Mouse (Mus musculus): ENCODE data around the gene Psmb9. TPM values are rescaled to one million over a fixed set of nuclear protein-coding genes. Genes with fewer than 3 reads are reported as not detected.
"Not testable (repeated sequence)": the region's sequence is repeated elsewhere in the genome, so short reads cannot be mapped to it uniquely, and the experiment has no call there.

Gene Psmb9
- polyA plus RNA-seq, 1 experiment from 2014 or later, result 32.2 TPM

- not testable (repeated sequence) for H3K27me3 ChIP-seq (ENCODE audit: control insufficient read depth, insufficient read depth, low read length); H3K4me3 ChIP-seq (ENCODE audit: low read length); H3K27ac ChIP-seq (ENCODE audit: low read length); H3K4me1 ChIP-seq (ENCODE audit: control insufficient read depth, insufficient read depth, low read length); H3K4me2 ChIP-seq (ENCODE audit: low read depth, low read length); H3K36me3 ChIP-seq (ENCODE audit: control insufficient read depth, insufficient read depth); H3K9ac ChIP-seq (ENCODE audit: low read length); ATAC-seq (replicated peaks; ENCODE audit: extremely low read depth, insufficient read depth, low FRiP score); H3K9me3 ChIP-seq (replicated peaks; ENCODE audit: control insufficient read depth, low read length)
- 83% methylated on average over 3 of the region's 7 CpGs for WGBS
Observed at GRCm38 (mm10) chr17:34219801-34220200, 32.2 kb upstream of the Psmb9 start.

- not testable (repeated sequence) for H3K27ac ChIP-seq (ENCODE audit: low read length); H3K36me3 ChIP-seq (ENCODE audit: control insufficient read depth, insufficient read depth); H3K9me3 ChIP-seq (replicated peaks; ENCODE audit: control insufficient read depth, low read length); H3K9ac ChIP-seq (ENCODE audit: low read length); H3K4me1 ChIP-seq (ENCODE audit: control insufficient read depth, insufficient read depth, low read length); H3K4me2 ChIP-seq (ENCODE audit: low read depth, low read length); H3K4me3 ChIP-seq (ENCODE audit: low read length); H3K27me3 ChIP-seq (ENCODE audit: control insufficient read depth, insufficient read depth, low read length); ATAC-seq (replicated peaks; ENCODE audit: extremely low read depth, insufficient read depth, low FRiP score)
- WGBS, result 87% methylated on average over 7 of the region's 11 CpGs
Observed at GRCm38 (mm10) chr17:34219096-34219495, 31.5 kb upstream of the Psmb9 start.

- H3K4me2 ChIP-seq (ENCODE audit: low read depth, low read length), result no peak overlapping the region
- H3K4me1 ChIP-seq (ENCODE audit: control insufficient read depth, insufficient read depth, low read length), result no peaks in the 10 kb centered on the region
- peaks cover 13% of the 10 kb centered on the region for H3K27me3 ChIP-seq (ENCODE audit: control insufficient read depth, insufficient read depth, low read length)
- no peaks in the 10 kb centered on the region; the same call in 1 of the 2 replicates for H3K9me3 ChIP-seq (replicated peaks; ENCODE audit: control insufficient read depth, low read length)
- no peak overlapping the region for H3K9ac ChIP-seq (ENCODE audit: low read length)
- no peaks in the 10 kb centered on the region for H3K36me3 ChIP-seq (ENCODE audit: control insufficient read depth, insufficient read depth)
- peak; percentile 28; the same call in 1 of the 2 replicates for ATAC-seq (replicated peaks; ENCODE audit: extremely low read depth, insufficient read depth, low FRiP score)
- H3K4me3 ChIP-seq (ENCODE audit: low read length), result no peak overlapping the region
- H3K27ac ChIP-seq (ENCODE audit: low read length), result no peak overlapping the region
- WGBS, result 68% methylated on average over 11 of the region's 11 CpGs
Observed at GRCm38 (mm10) chr17:34218675-34219074, 31.1 kb upstream of the Psmb9 start.

- peaks cover 15% of the 10 kb centered on the region for H3K27me3 ChIP-seq (ENCODE audit: control insufficient read depth, insufficient read depth, low read length)
- H3K4me2 ChIP-seq (ENCODE audit: low read depth, low read length), result no peak overlapping the region
- no peak for ATAC-seq (replicated peaks; ENCODE audit: extremely low read depth, insufficient read depth, low FRiP score)
- WGBS, result 83% methylated on average over 5 of the region's 5 CpGs
- H3K36me3 ChIP-seq (ENCODE audit: control insufficient read depth, insufficient read depth), result no peaks in the 10 kb centered on the region
- no peaks in the 10 kb centered on the region; the same call in 1 of the 2 replicates for H3K9me3 ChIP-seq (replicated peaks; ENCODE audit: control insufficient read depth, low read length)
- H3K9ac ChIP-seq (ENCODE audit: low read length), result no peak overlapping the region
- no peak overlapping the region for H3K27ac ChIP-seq (ENCODE audit: low read length)
- no peak overlapping the region for H3K4me3 ChIP-seq (ENCODE audit: low read length)
- no peaks in the 10 kb centered on the region for H3K4me1 ChIP-seq (ENCODE audit: control insufficient read depth, insufficient read depth, low read length)
Observed at GRCm38 (mm10) chr17:34217986-34218385, 30.4 kb upstream of the Psmb9 start.

GRCm38 (mm10) chr17:34217216-34217928, 29.8 kb upstream of the Psmb9 start:
- no peaks in the 10 kb centered on the region; the same call in 1 of the 2 replicates for H3K9me3 ChIP-seq (replicated peaks; ENCODE audit: control insufficient read depth, low read length)
- H3K4me1 ChIP-seq (ENCODE audit: control insufficient read depth, insufficient read depth, low read length), result no peaks in the 10 kb centered on the region
- peaks cover 21% of the 10 kb centered on the region for H3K27me3 ChIP-seq (ENCODE audit: control insufficient read depth, insufficient read depth, low read length)
- WGBS, result 84% methylated on average over 8 of the region's 8 CpGs
- H3K36me3 ChIP-seq (ENCODE audit: control insufficient read depth, insufficient read depth), result no peaks in the 10 kb centered on the region
- ATAC-seq (replicated peaks; ENCODE audit: extremely low read depth, insufficient read depth, low FRiP score), result no peak
- no peak overlapping the region for H3K9ac ChIP-seq (ENCODE audit: low read length)
- no peak overlapping the region for H3K4me2 ChIP-seq (ENCODE audit: low read depth, low read length)
- no peak overlapping the region for H3K4me3 ChIP-seq (ENCODE audit: low read length)
- H3K27ac ChIP-seq (ENCODE audit: low read length), result no peak overlapping the region

GRCm38 (mm10) chr17:34215176-34215575, 27.6 kb upstream of the Psmb9 start:
- Histone ChIP-seq H3K36me3 (ENCODE audit: control insufficient read depth, insufficient read depth) (no peaks in the 10 kb centered on the region), H3K27me3 (ENCODE audit: control insufficient read depth, insufficient read depth, low read length) (peaks cover 30% of the 10 kb centered on the region), H3K27ac (ENCODE audit: low read length) (no peak overlapping the region), H3K4me3 (ENCODE audit: low read length) (no peak overlapping the region), H3K4me2 (ENCODE audit: low read depth, low read length) (no peak overlapping the region), H3K4me1 (ENCODE audit: control insufficient read depth, insufficient read depth, low read length) (no peaks in the 10 kb centered on the region), H3K9me3 (replicated peaks; ENCODE audit: control insufficient read depth, low read length) (no peaks in the 10 kb centered on the region; the same call in 1 of the 2 replicates), H3K9ac (ENCODE audit: low read length) (no peak overlapping the region)
- ATAC-seq (replicated peaks; ENCODE audit: extremely low read depth, insufficient read depth, low FRiP score), result no peak
- WGBS, result 80% methylated on average over 12 of the region's 12 CpGs

DNA sequence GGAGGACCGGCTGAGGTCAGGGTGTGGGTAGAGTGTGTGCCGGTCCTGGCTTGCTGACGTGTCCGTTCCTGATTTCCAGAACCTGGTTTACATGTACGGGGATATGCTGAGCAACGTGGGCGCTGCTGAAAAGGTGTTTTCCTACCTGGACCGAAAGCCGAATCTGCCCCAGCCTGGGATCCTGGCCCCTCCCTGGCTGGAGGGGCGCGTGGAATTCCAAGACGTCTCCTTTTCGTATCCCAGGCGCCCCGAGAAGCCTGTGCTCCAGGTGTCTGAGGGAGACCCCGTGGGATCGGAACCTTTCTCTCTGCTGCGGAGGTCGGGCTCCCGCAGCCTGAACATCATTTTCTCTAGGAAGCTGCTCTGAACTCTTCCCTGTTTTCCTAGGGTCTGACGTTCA, 26.4 kb upstream of the Psmb9 start:
- peaks cover 30% of the 10 kb centered on the region for H3K27me3 ChIP-seq (ENCODE audit: control insufficient read depth, insufficient read depth, low read length)
- H3K27ac ChIP-seq (ENCODE audit: low read length), result no peak overlapping the region
- H3K4me2 ChIP-seq (ENCODE audit: low read depth, low read length), result no peak overlapping the region
- WGBS, result 47% methylated on average over 21 of the region's 21 CpGs
- peaks cover 6% of the 10 kb centered on the region for H3K9me3 ChIP-seq (replicated peaks; ENCODE audit: control insufficient read depth, low read length)
- H3K36me3 ChIP-seq (ENCODE audit: control insufficient read depth, insufficient read depth), result 0 out of 2 replicates have a peak, but pooled peaks cover 4% of the 10 kb centered on the region
- no peak for ATAC-seq (replicated peaks; ENCODE audit: extremely low read depth, insufficient read depth, low FRiP score)
- H3K4me3 ChIP-seq (ENCODE audit: low read length), result no peak overlapping the region
- H3K4me1 ChIP-seq (ENCODE audit: control insufficient read depth, insufficient read depth, low read length), result no peaks in the 10 kb centered on the region
- no peak overlapping the region for H3K9ac ChIP-seq (ENCODE audit: low read length)

DNA sequence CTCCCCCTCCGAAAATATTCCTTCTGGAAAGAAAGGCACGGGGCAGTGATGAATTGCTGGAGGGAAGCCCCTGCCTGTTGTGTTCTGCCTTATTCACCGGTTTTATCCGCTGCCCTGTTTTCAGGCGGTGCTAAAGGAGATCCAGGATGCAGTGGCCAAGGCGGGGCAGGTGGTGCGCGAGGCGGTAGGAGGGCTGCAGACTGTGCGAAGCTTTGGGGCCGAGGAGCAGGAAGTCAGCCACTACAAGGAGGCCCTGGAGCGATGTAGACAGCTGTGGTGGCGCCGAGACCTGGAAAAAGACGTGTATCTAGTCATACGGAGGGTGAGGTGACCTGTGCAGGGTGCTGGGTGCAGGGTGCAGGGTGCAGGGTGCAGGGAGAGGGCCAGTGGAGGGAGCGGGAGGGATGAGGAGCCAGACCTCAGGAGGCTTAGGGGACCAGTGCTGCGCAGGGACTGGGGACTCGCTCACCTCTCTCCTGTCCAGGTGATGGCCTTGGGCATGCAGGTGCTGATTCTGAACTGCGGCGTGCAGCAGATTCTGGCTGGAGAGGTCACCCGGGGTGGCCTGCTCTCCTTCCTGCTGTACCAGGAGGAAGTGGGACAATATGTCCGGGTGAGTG, 24.3 kb upstream of the Psmb9 start:
- peak overlapping the region; percentile 7; the same call in 1 of the 2 replicates for H3K27ac ChIP-seq (ENCODE audit: low read length)
- no peaks in the 10 kb centered on the region for H3K4me1 ChIP-seq (ENCODE audit: control insufficient read depth, insufficient read depth, low read length)
- H3K9me3 ChIP-seq (replicated peaks; ENCODE audit: control insufficient read depth, low read length), result peaks cover 6% of the 10 kb centered on the region
- H3K27me3 ChIP-seq (ENCODE audit: control insufficient read depth, insufficient read depth, low read length), result peaks cover 30% of the 10 kb centered on the region
- H3K4me2 ChIP-seq (ENCODE audit: low read depth, low read length), result peak overlapping the region; percentile 34
- H3K4me3 ChIP-seq (ENCODE audit: low read length), result peak overlapping the region; percentile 18; the same call in 1 of the 2 replicates
- H3K36me3 ChIP-seq (ENCODE audit: control insufficient read depth, insufficient read depth), result 0 out of 2 replicates have a peak, but pooled peaks cover 4% of the 10 kb centered on the region
- no peak overlapping the region; the same call in 1 of the 2 replicates for H3K9ac ChIP-seq (ENCODE audit: low read length)
- no peak; the same call in 1 of the 2 replicates for ATAC-seq (replicated peaks; ENCODE audit: extremely low read depth, insufficient read depth, low FRiP score)
- 22% methylated on average over 23 of the region's 23 CpGs for WGBS

- peak overlapping the region; percentile 57; the same call in 1 of the 2 replicates for H3K27ac ChIP-seq (ENCODE audit: low read length)
- 0 out of 2 replicates have a peak, but pooled peaks cover 4% of the 10 kb centered on the region for H3K36me3 ChIP-seq (ENCODE audit: control insufficient read depth, insufficient read depth)
- no peak overlapping the region for H3K4me2 ChIP-seq (ENCODE audit: low read depth, low read length)
- 0 out of 2 replicates have a peak, but pooled peaks have one; percentile 46 for ATAC-seq (replicated peaks; ENCODE audit: extremely low read depth, insufficient read depth, low FRiP score)
- H3K4me1 ChIP-seq (ENCODE audit: control insufficient read depth, insufficient read depth, low read length), result no peaks in the 10 kb centered on the region; the same call in 1 of the 2 replicates
- peaks cover 36% of the 10 kb centered on the region for H3K27me3 ChIP-seq (ENCODE audit: control insufficient read depth, insufficient read depth, low read length)
- H3K9me3 ChIP-seq (replicated peaks; ENCODE audit: control insufficient read depth, low read length), result peaks cover 6% of the 10 kb centered on the region
- H3K4me3 ChIP-seq (ENCODE audit: low read length), result no peak overlapping the region
- H3K9ac ChIP-seq (ENCODE audit: low read length), result no peak overlapping the region
- 43% methylated on average over 3 of the region's 3 CpGs for WGBS
Observed at GRCm38 (mm10) chr17:34210599-34210998, 23.0 kb upstream of the Psmb9 start.
